Mouse (Mus musculus): ENCODE data around the gene Oxct2a. TPM values are rescaled to one million over a fixed set of nuclear protein-coding genes. Genes with fewer than 3 reads are reported as not detected.

Oxct2a gene
- not detected for polyA plus RNA-seq (2014; fragmentation: Illumina TruSeq; extraction: RNeasy Lipid Tissue Mini Kit (QIAGEN cat#74804))

GRCm38 (mm10) chr4:123323534-123323933 is at the start of gene Oxct2a:
Oxct2a (minus strand) TSS chr4:123323634.

GRCm38 (mm10) chr4:123342642-123343470 is 19.4 kb upstream of the Oxct2a start, which contains the start of gene Bmp8a:
Bmp8a (minus strand) TSS chr4:123343252.

Other genes starting within 250 kb of the Oxct2a start
- not detected for gene Bmp8b, start 218.5 kb downstream of the Oxct2a start, polyA plus RNA-seq (2014; fragmentation: Illumina TruSeq; extraction: RNeasy Lipid Tissue Mini Kit (QIAGEN cat#74804))
- gene Oxct2b, start 207.4 kb downstream of the Oxct2a start, polyA plus RNA-seq (2014; fragmentation: Illumina TruSeq; extraction: RNeasy Lipid Tissue Mini Kit (QIAGEN cat#74804)): not detected
- 23.9 TPM for gene Ppie, start 183.7 kb downstream of the Oxct2a start, polyA plus RNA-seq (2014; fragmentation: Illumina TruSeq; extraction: RNeasy Lipid Tissue Mini Kit (QIAGEN cat#74804))
- gene Hpcal4, start 140.4 kb downstream of the Oxct2a start, polyA plus RNA-seq (2014; fragmentation: Illumina TruSeq; extraction: RNeasy Lipid Tissue Mini Kit (QIAGEN cat#74804)): not detected
- not detected for gene Nt5c1a, start 122.1 kb downstream of the Oxct2a start, polyA plus RNA-seq (2014; fragmentation: Illumina TruSeq; extraction: RNeasy Lipid Tissue Mini Kit (QIAGEN cat#74804))
- gene Heyl, start 90.1 kb downstream of the Oxct2a start, polyA plus RNA-seq (2014; fragmentation: Illumina TruSeq; extraction: RNeasy Lipid Tissue Mini Kit (QIAGEN cat#74804)): 12.0 TPM
- gene Pabpc4, start 61.3 kb downstream of the Oxct2a start, polyA plus RNA-seq (2014; fragmentation: Illumina TruSeq; extraction: RNeasy Lipid Tissue Mini Kit (QIAGEN cat#74804)): 46.2 TPM
- gene Bmp8a, start 19.6 kb upstream of the Oxct2a start, polyA plus RNA-seq (2014; fragmentation: Illumina TruSeq; extraction: RNeasy Lipid Tissue Mini Kit (QIAGEN cat#74804)): not detected